Mouse (Mus musculus) liver, adult 2 months (tissue): ENCODE data around the gene Dpyd.

Experiments used
- CTCF ChIP-seq: fragments of 200-500 bp; IDR thresholded peaks from 2 replicates; pipeline ENCODE4 v1.5.1; 2011; ENCODE audit warnings: low read depth, low read length, control low read depth
- POLR2A ChIP-seq: fragments of 200-500 bp; IDR thresholded peaks from 2 replicates; pipeline ENCODE4 v1.6.1; 2011; ENCODE audit warnings: low read length, control low read depth; ENCODE audit not compliant: insufficient read depth; ENCODE audit errors: extremely low read depth

DNA sequence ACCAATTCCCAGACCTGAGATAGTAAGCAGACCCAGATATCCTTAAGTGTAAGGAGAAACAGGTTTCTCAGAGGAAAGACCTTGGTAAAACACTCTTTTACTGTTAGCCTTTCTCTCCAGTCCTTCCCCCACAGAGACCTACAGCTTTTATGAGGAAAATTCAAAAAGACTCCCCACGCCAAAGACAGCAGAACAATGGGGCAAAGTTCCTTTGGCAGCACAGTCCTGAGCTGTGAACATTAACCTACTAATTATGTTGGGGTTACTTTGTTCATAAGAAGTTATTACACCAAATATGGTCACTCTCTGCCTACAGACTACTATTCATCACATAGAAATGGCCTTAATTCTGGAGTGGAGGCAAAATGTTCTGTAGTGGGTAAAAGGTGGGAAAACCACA is 480.7 kb downstream of the Dpyd start:
- TF ChIP-seq CTCF, result no peak
- no peak for TF ChIP-seq POLR2A
